Mouse (Mus musculus): Measurements from ENCODE around the gene Rpl3. TPM values are rescaled to one million over a fixed set of nuclear protein-coding genes. Genes with fewer than 3 reads are reported as not detected.

Gene Rpl3
- 770 and 980 TPM in 2 replicates for polyA plus RNA-seq (2016; fragmentation: Nextera tagmentation; extraction: Ambion mirVana)

GRCm38 (mm10) chr15:80091121-80091955 is at the start of gene Rpl3, which contains the start of gene Syngr1:
Gene Rpl3 (minus strand): TSS chr15:80091868.
Gene Syngr1 (plus strand): TSS chr15:80091334.
- H3K9me3 ChIP-seq, result no peaks in the 10 kb centered on the region
- H3K27ac ChIP-seq, result peak within 1 kb of the TSS; percentile 82
- 1% methylated on average over 85 of the region's 86 CpGs for WGBS
- no peaks in the 10 kb centered on the region for H3K36me3 ChIP-seq
- H3K27me3 ChIP-seq (ENCODE audit: insufficient read depth, poor library complexity, severe bottlenecking), result peaks cover 65% of the 10 kb centered on the region
- peaks cover 15% of the 10 kb centered on the region for H3K4me1 ChIP-seq
- peak within 1 kb of the TSS; percentile 76 for H3K4me3 ChIP-seq
- DNase-seq (ENCODE audit: low spot score), result no peak

- 92% methylated on average over 3 of the region's 3 CpGs for WGBS
- Histone ChIP-seq H3K36me3 (peaks cover 59% of the 10 kb centered on the region), H3K27me3 (ENCODE audit: insufficient read depth, poor library complexity, severe bottlenecking) (no peaks in the 10 kb centered on the region)
These were observed 49.2 kb upstream of the Rpl3 start for GRCm38 (mm10) chr15:80140878-80141277.

GRCm38 (mm10) chr15:80140302-80140701 is 48.6 kb upstream of the Rpl3 start:
- no peak overlapping the region for H3K4me3 ChIP-seq
- no peaks in the 10 kb centered on the region for H3K9me3 ChIP-seq
- peaks cover 58% of the 10 kb centered on the region for H3K36me3 ChIP-seq
- DNase-seq (ENCODE audit: low spot score), result no peak
- H3K27me3 ChIP-seq (ENCODE audit: insufficient read depth, poor library complexity, severe bottlenecking), result no peaks in the 10 kb centered on the region
- WGBS, result 92% methylated on average over 2 of the region's 2 CpGs
- H3K27ac ChIP-seq, result no peak overlapping the region
- H3K4me1 ChIP-seq, result peaks cover 41% of the 10 kb centered on the region

More at GRCm38 (mm10) chr15:80140878-80141277, 49.2 kb upstream of the Rpl3 start:
- DNase-seq (ENCODE audit: low spot score), result no peak
- Histone ChIP-seq H3K4me3 (no peak overlapping the region), H3K27ac (no peak overlapping the region), H3K9me3 (no peaks in the 10 kb centered on the region), H3K4me1 (peaks cover 39% of the 10 kb centered on the region)

- Histone ChIP-seq H3K27me3 (ENCODE audit: insufficient read depth, poor library complexity, severe bottlenecking) (no peaks in the 10 kb centered on the region), H3K4me3 (no peak overlapping the region), H3K4me1 (peaks cover 56% of the 10 kb centered on the region), H3K36me3 (peaks cover 42% of the 10 kb centered on the region), H3K27ac (peak overlapping the region; percentile 38; the same call in 1 of the 2 replicates), H3K9me3 (no peaks in the 10 kb centered on the region)
- WGBS, result 76% methylated on average over 17 of the region's 17 CpGs
- no peak for DNase-seq (ENCODE audit: low spot score)
These were observed 46.5 kb upstream of the Rpl3 start for GRCm38 (mm10) chr15:80137945-80138791.

DNA sequence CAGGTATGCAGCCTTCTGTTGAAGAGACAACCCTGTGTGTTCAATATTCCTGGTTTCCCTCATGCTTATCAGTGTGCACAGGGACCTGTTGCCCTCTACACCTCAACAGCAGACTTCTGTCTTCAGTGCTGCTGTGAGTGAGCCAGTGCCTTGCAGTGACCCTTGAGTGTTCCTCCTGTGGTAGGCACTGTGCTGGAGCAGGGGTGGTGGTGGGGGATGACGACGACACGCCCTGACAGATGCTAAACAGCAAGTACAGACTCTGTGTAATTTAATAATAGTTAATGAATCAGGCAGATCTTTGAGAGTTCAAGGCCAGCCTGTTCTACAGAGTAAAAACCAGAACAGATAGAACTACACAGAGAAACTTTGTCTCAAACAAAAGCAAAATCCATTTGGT is 45.0 kb upstream of the Rpl3 start:
- peak overlapping the region; percentile 69; the same call in 1 of the 2 replicates for H3K27ac ChIP-seq
- no peak for DNase-seq (ENCODE audit: low spot score)
- no peak overlapping the region for H3K4me3 ChIP-seq
- peaks cover 27% of the 10 kb centered on the region for H3K36me3 ChIP-seq
- H3K4me1 ChIP-seq, result peaks cover 61% of the 10 kb centered on the region
- no peaks in the 10 kb centered on the region for H3K9me3 ChIP-seq
- WGBS, result 90% methylated on average over 3 of the region's 3 CpGs
- H3K27me3 ChIP-seq (ENCODE audit: insufficient read depth, poor library complexity, severe bottlenecking), result no peaks in the 10 kb centered on the region

DNA sequence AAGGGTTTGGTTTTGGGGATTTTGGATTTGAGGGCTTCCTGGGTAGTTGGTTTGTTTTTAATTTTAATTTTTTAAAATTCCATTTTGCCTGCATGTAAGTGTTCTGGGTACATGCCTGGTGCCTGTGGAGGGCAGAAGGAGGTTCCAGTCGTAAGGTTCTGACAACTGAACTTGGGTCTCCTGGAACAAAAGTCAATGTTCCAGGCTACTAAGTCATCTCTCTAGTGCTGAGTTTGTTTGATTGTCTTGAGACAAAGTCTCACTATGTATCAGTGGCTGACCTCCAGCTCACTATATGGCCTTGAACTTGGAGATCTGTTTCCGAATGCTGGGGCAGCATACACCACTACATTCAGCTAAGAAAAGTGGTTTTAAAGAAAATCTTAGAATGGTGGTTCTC is 43.8 kb upstream of the Rpl3 start:
- peak overlapping the region; percentile 69 for H3K27ac ChIP-seq

DNA sequence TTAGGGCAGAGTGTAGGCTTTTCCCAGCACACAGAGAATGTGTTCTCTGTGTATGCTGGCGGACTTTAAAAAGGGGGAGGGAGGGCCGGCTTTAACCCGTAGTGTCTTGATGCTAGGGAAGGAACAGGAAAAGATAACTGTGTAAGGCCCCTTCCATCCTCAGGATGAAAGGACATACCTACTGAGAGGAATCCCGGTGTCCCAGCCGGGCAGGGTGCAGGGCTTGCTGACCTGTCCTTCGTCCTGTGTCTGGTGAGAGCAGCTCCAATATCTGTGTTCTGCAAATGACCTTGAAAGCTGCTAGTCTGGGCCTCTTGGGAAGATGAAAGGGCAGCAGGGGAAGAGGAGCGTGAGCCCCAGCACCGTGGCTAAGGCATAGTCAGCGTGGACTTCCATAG is 42.8 kb upstream of the Rpl3 start:
- Histone ChIP-seq H3K9me3 (no peaks in the 10 kb centered on the region), H3K4me3 (peak overlapping the region; percentile 78), H3K4me1 (peaks cover 65% of the 10 kb centered on the region), H3K27ac (peak overlapping the region; percentile 99), H3K27me3 (ENCODE audit: insufficient read depth, poor library complexity, severe bottlenecking) (no peaks in the 10 kb centered on the region), H3K36me3 (peaks cover 9% of the 10 kb centered on the region; the same call in 1 of the 2 replicates)
- 28% methylated on average over 9 of the region's 9 CpGs for WGBS
- peak; percentile 78 for DNase-seq (ENCODE audit: low spot score)

More for the DNA sequence above, 43.8 kb upstream of the Rpl3 start:
- Histone ChIP-seq H3K36me3 (peaks cover 16% of the 10 kb centered on the region), H3K4me3 (no peak overlapping the region), H3K9me3 (no peaks in the 10 kb centered on the region), H3K27me3 (ENCODE audit: insufficient read depth, poor library complexity, severe bottlenecking) (no peaks in the 10 kb centered on the region), H3K4me1 (peaks cover 64% of the 10 kb centered on the region)
- 90% methylated on average over 2 of the region's 2 CpGs for WGBS
- DNase-seq (ENCODE audit: low spot score), result no peak

GRCm38 (mm10) chr15:80133682-80134449 is 42.2 kb upstream of the Rpl3 start:
- Histone ChIP-seq H3K4me1 (peaks cover 59% of the 10 kb centered on the region), H3K9me3 (no peaks in the 10 kb centered on the region), H3K27ac (peak overlapping the region; percentile 99), H3K36me3 (peaks cover 9% of the 10 kb centered on the region; the same call in 1 of the 2 replicates), H3K4me3 (peak overlapping the region; percentile 78), H3K27me3 (ENCODE audit: insufficient read depth, poor library complexity, severe bottlenecking) (no peaks in the 10 kb centered on the region)
- WGBS, result 16% methylated on average over 14 of the region's 14 CpGs
- DNase-seq (ENCODE audit: low spot score), result peak; percentile 78

GRCm38 (mm10) chr15:80132993-80133586 is 41.4 kb upstream of the Rpl3 start, which contains the start of gene Tab1:
Gene Tab1 (plus strand): TSS chr15:80133127.
- Histone ChIP-seq H3K27me3 (ENCODE audit: insufficient read depth, poor library complexity, severe bottlenecking) (no peaks in the 10 kb centered on the region), H3K4me1 (peaks cover 51% of the 10 kb centered on the region), H3K36me3 (peaks cover 9% of the 10 kb centered on the region; the same call in 1 of the 2 replicates), H3K4me3 (peak within 1 kb of the TSS; percentile 78), H3K27ac (peak within 1 kb of the TSS; percentile 99), H3K9me3 (no peaks in the 10 kb centered on the region)
- DNase-seq (ENCODE audit: low spot score), result peak; percentile 95
- under 1% methylated on average over 59 of the region's 59 CpGs for WGBS

DNA sequence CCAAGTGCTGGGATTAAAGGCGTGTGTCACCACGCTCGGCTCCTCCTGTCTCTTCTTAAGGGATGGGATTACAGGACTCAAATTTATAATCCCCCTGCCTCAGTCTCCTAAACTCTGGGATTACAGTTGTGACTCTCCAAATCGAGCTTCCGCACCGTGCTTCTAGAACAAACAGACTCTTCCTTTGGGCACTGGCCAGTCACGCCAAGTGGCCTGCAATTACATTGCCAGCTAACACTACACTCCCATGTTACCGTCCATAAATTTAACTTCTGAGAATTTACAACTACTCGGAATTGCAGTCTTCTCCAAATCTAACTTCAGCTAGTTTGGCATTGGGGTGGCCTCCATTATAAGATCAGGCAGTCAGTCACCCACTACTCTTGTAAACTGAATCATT is 40.8 kb upstream of the Rpl3 start:
- DNase-seq (ENCODE audit: low spot score), result no peak
- Histone ChIP-seq H3K4me3 (peak overlapping the region; percentile 78), H3K4me1 (peaks cover 45% of the 10 kb centered on the region), H3K9me3 (no peaks in the 10 kb centered on the region), H3K27me3 (ENCODE audit: insufficient read depth, poor library complexity, severe bottlenecking) (no peaks in the 10 kb centered on the region), H3K27ac (peak overlapping the region; percentile 99), H3K36me3 (peaks cover 9% of the 10 kb centered on the region; the same call in 1 of the 2 replicates)
- WGBS, result 82% methylated on average over 9 of the region's 9 CpGs

- 68% methylated on average over 6 of the region's 6 CpGs for WGBS
- H3K27me3 ChIP-seq (ENCODE audit: insufficient read depth, poor library complexity, severe bottlenecking), result no peaks in the 10 kb centered on the region
- H3K4me1 ChIP-seq, result peaks cover 37% of the 10 kb centered on the region
- no peaks in the 10 kb centered on the region for H3K36me3 ChIP-seq
- no peak overlapping the region for H3K4me3 ChIP-seq
- DNase-seq (ENCODE audit: low spot score), result peak; percentile 66
- H3K27ac ChIP-seq, result no peak overlapping the region
- no peaks in the 10 kb centered on the region for H3K9me3 ChIP-seq
These were observed 39.8 kb upstream of the Rpl3 start for GRCm38 (mm10) chr15:80131421-80131820.

GRCm38 (mm10) chr15:80130689-80131088 is 39.0 kb upstream of the Rpl3 start:
- no peak overlapping the region for H3K27ac ChIP-seq
- no peaks in the 10 kb centered on the region for H3K36me3 ChIP-seq
- H3K9me3 ChIP-seq, result no peaks in the 10 kb centered on the region
- H3K4me1 ChIP-seq, result peaks cover 30% of the 10 kb centered on the region
- peak; percentile 77 for DNase-seq (ENCODE audit: low spot score)
- H3K4me3 ChIP-seq, result no peak overlapping the region
- H3K27me3 ChIP-seq (ENCODE audit: insufficient read depth, poor library complexity, severe bottlenecking), result no peaks in the 10 kb centered on the region
- 46% methylated on average over 5 of the region's 5 CpGs for WGBS
